Mouse (Mus musculus): Measurements from ENCODE around the gene E130218I03Rik.
A peak's percentile ranks its signal among the peaks of the same experiment; 100 is the strongest.
"Not testable (repeated sequence)": the region's sequence is repeated elsewhere in the genome, so short reads cannot be mapped to it uniquely, and the experiment has no call there.

The E130218I03Rik gene

GRCm38 (mm10) chr4:134252131-134252910 is 8.9 kb downstream of the E130218I03Rik start:
- no peak for DNase-seq

GRCm38 (mm10) chr4:134252911-134253721 is 9.7 kb downstream of the E130218I03Rik start:
- no peak for DNase-seq

GRCm38 (mm10) chr4:134253722-134254324 is 10.4 kb downstream of the E130218I03Rik start, which contains the start of gene Grrp1:
Gene Grrp1 (minus strand): TSS chr4:134254106.
- DNase-seq: no peak

DNA sequence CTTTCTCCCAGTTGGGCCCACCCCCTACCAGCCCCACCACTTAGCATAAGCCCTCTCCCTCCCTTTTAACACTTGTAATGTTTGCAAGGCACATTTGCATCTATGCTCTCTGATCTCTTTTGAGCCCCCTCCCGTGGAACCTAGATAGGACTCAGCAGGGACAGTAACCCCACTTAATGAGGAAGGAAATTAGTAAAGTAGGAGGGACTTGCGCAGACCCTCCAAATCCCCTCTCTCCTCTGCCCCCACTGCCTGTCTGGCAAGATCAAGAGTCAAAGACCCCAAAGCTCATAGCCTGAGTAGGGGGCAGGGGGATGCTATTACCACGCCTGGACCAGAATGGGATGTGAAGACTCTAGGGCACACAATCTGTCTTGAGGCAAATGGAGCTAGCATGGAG is 11.4 kb downstream of the E130218I03Rik start:
- no peak for DNase-seq

GRCm38 (mm10) chr4:134255854-134256253 is 12.4 kb downstream of the E130218I03Rik start:
- DNase-seq: peak; percentile 15

DNA sequence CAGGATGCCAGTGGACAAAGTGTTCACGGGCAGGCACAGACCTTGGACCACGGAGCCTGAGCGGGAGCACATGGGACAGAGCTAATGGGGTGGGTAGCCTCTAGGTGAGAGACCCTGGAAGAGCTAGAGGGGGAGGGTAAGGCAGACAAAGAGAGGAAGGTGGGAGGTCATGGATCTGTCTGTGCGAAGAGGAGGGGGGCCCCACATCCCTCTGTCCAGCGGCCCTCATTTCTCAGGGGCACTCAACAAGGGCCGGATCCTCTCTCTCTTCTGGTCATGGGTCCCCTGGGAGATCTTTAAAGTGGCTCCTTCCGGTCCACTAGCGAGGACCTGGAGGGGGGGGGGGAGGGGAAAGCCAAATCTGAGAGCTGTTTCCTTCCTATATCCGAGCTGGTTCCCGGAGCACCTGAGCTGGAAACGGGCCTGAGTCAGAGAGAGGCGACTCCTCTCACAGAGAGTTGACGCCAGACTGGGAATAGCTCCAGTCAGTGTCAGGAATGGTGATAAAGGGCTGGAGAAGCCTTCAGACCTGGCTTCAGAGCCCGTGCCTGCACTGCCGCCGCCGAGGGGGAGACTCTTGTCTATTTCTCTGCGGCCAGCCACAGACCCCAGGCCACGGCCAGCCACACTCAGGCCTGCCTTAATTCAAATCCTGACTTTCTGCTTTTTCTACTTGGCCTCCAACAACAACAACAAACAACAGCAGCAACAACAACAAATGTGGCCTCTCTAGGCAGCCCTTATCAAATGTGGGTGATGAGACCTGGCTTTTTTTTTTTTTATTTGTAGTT is 13.1 kb downstream of the E130218I03Rik start:
- no peak for DNase-seq

GRCm38 (mm10) chr4:134257198-134258009 is 13.9 kb downstream of the E130218I03Rik start:
- peak; percentile 11 for DNase-seq

- DNase-seq: peak; percentile 56
Measured at GRCm38 (mm10) chr4:134258354-134258753, 14.9 kb downstream of the E130218I03Rik start.

GRCm38 (mm10) chr4:134263191-134263590 is 19.7 kb downstream of the E130218I03Rik start:
- peak; percentile 83 for DNase-seq

GRCm38 (mm10) chr4:134265860-134266585 is 22.6 kb downstream of the E130218I03Rik start:
- DNase-seq: no peak

- no peak for DNase-seq
Measured at GRCm38 (mm10) chr4:134268102-134268655, 24.7 kb downstream of the E130218I03Rik start.

DNA sequence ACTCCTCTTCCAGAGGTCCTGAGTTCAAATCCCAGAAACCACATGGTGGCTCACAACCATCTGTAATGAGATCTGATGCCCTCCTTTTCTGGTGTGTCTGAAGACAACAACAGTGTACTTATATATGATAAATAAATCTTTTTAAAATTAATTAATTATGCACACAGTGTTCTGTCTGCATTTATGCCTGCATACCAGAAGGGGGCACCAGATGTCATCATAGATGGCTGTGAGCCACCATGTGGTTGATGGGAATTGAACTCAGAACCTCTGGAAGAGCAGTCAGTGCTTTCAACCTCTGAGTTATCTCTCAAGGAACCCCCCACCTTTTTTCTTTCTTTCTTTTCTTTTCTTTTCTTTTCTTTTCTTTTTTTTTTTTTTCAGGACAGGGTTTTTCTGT is 26.2 kb downstream of the E130218I03Rik start:
- not testable (repeated sequence) for DNase-seq

DNA sequence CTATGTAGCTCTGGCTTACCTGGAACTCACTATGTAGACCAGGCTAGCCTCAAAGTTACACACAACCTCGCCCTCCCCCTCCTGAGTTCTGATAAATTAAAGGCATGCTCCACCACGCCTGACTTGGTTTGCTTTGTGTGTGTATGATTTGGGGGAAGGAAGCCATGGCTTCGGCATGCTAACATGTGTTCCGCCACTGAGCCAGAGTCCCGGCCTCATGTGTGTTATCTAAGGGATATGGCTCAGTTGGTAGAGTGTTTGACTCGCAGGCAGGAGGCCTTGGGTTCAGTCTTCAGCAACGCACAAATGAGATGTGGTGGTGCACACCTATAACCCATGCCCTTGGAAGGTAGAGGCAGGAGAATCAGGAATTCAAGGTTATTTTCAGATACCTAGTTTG is 28.5 kb downstream of the E130218I03Rik start:
- DNase-seq: no peak

DNA sequence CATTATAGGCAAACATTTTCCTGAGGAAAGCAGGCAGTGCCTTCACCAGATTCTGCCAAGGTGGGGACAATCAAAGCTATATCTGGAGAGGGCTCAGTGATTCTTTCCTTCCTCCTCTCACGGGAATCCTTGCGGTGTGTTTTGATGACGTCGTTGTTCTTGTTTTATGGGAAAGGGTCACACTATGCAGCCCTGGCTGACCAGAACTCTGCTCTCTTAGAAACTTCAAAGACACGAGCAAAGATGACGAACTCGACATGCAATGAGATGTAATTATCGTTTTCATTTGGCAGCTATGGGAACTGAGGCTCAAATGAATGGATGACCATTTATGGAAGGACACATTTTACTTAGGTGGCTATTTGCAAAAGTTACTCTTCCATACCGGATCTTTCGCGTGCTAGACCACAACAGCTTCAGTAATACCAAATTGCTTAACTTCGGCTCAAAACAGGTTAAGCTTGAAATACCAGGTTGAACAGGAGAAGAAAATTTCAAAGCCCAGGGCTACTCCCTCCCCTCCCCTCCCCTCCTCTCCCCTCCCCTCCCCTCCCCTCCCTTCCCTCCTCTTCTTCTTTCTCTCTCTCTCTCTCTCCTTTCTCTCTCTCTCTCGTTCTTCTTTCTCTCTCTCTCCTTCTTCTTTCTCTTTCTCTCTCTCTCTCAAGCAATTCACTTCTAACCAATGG is 29.4 kb downstream of the E130218I03Rik start:
- DNase-seq: no peak

DNA sequence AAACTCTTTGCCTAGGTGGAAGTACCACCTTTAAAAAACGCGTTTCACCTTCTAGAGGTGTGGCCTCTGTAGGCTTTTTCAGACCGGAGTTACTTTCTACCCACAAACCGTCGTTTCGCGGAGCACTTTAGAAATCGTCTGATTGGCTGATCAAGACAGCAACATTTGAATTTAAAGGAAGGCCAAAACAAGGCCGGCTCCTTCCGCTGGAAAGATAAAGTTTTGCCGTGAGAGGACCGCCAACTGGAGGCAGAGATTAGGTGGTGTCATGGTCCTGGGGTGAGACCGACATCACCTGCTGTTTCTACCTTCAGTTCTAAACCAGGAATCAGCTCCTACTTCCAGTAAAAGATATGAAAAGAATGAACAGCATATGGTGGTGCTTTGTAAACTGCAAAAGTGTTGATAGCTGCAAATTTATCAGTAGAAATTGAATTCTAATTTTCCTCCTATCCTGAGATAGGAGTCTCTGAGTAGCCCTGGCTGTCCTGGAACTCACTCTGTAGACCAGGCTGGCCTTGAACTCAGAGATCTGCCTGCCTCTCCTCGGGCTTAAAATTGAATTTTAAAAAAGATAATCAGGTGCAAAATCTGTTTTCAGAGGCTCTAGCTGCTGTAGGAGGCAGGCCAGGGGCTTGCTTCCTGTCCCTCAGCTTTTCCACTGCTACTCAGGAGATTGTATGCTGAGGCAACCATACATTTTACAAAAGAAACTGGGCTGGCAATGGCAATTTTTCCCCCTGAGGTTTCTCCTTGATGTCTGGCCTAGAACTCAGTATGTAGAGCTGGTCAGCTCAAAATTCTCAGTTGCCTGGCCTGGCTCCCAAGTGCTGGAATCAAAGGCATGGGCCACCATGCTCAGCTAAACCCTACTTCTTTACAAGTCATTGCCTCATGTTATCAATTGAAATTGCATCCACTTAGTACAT is 30.2 kb downstream of the E130218I03Rik start:
- DNase-seq: no peak

GRCm38 (mm10) chr4:134284942-134285341 is 41.5 kb downstream of the E130218I03Rik start:
- no peak for DNase-seq

GRCm38 (mm10) chr4:134286226-134287167 is 43.0 kb downstream of the E130218I03Rik start:
- DNase-seq: no peak

- DNase-seq: peak; percentile 97
Measured at GRCm38 (mm10) chr4:134287168-134287564, 43.7 kb downstream of the E130218I03Rik start.
